Mouse (Mus musculus): ENCODE measurements at regions not wholly inside any gene's neighbourhood (a gene's known extent, or its start where the extent isn't known, plus 50 kb on each side); places are given as distances from the start of the nearest gene placed in this dataset.
"Not testable (repeated sequence)": the region's sequence is repeated elsewhere in the genome, so short reads cannot be mapped to it uniquely, and the experiment has no call there.

- DNase-seq (ENCODE audit: low spot score in 2 of 2) = peak in 1 of 2 experiments; percentile 13
Measured at GRCm38 (mm10) chr4:153616058-153616457, 133.4 kb upstream of the Ajap1 start.

GRCm38 (mm10) chr4:153616938-153617337 is 134.3 kb upstream of the Ajap1 start:
- no peak for DNase-seq (ENCODE audit: low spot score in 2 of 2)

GRCm38 (mm10) chr4:153620871-153621270 is 138.3 kb upstream of the Ajap1 start:
- no peak for DNase-seq (ENCODE audit: low spot score in 2 of 2)

- no peak for DNase-seq (ENCODE audit: low spot score in 2 of 2)
Measured at GRCm38 (mm10) chr4:153631161-153631560, 148.6 kb upstream of the Ajap1 start.

DNA sequence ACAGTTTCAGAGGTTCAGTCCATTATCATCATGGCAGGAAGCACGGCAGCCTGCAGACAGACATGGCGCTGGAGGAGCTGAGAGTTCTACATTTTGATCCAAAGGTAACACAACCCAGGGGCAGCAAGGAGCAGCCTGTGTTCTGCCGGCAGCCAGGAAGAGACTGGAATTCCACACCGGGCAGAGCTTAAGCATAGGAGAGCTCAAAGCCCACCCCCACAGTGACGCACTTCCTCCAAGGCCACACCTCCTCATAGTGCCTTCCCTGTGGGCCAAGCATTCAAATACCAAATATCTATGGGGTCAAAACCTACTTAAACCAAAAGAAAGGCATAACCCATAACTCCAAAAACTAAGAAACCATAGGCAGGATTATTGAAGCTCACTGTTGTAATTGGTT is 149.4 kb upstream of the Ajap1 start:
- no peak for DNase-seq (ENCODE audit: low spot score in 2 of 2)

DNA sequence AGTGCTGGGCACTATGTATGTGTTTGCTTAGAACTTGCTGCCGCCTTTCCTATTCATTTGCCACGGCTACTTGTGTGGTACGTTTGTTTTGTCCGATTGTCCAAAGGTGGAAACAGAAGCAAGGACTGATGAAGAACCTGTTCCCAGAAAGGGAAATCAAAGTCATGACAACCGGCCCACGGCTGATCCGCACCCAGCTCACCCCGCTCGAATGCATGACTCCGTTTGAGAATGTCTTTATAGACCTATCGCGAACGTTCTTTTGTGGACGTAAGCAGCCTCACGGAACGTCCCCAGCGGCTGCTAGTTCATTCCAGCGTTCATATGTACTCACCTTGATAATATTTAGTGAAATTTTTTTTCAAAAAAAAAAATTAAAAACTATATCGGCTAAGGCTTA is 149.9 kb upstream of the Ajap1 start:
- DNase-seq (ENCODE audit: low spot score in 2 of 2) = no peak

DNA sequence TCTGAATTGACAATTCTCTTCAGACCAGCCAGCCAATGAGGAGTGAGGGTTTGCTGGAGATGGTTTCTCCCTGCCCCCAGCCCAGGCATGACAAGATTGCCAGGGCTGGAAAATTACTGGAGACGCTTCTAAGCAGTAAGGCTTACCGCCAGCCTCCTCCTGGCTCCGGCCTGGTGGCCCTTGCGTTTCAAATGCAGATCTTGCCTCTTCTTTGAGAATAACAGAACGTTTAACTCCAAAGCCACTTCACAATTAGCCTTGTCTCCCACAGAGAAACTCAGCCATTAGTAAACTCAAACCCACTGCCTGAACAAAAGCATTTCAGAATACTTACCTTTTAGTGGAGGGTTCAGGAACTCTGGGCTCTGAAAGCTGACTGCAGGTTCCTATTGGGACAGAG is 150.6 kb upstream of the Ajap1 start:
- DNase-seq (ENCODE audit: low spot score in 2 of 2) = peak in 1 of 2 experiments; percentile 18

DNA sequence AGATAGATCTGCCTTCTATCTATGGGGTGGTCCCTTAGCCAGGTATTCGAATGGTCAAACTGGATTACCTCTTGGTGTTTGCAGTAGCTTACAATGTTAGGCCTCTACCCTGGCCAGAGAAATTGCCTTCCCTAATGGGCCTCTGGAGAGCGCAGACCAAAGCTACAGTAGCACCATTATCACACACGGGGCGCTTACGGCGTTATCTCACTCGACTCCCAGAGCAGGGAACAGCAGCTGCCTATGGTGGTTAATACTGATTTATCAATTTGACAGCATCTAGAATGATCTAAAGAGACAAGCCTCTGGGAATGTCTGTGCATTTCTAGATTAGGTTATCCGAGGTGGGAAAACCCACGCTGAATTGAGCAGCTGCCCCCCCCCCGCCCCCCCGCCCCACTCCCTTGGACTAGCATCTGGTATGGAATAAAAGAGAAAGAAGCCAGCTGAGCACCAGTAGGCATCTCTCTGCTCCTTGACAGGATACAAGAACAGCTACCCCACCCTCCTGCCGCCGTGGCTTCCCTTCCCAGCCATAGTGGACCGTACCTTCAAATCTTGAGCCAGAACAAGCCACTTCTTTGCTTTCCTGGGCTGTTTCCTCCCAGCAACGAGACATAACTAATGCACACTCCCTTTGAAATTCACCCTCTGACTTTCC is 151.7 kb upstream of the Ajap1 start:
- no peak for DNase-seq (ENCODE audit: low spot score in 2 of 2)

- DNase-seq (ENCODE audit: low spot score in 2 of 2) = no peak
Measured at GRCm38 (mm10) chr4:153637989-153638388, 155.4 kb upstream of the Ajap1 start.

- DNase-seq (ENCODE audit: low spot score in 2 of 2) = no peak
Measured at GRCm38 (mm10) chr4:153651849-153652248, 169.2 kb upstream of the Ajap1 start.

GRCm38 (mm10) chr4:153652841-153653240 is 170.2 kb upstream of the Ajap1 start:
- peak in 1 of 2 experiments; percentile 72 for DNase-seq (ENCODE audit: low spot score in 2 of 2)

DNA sequence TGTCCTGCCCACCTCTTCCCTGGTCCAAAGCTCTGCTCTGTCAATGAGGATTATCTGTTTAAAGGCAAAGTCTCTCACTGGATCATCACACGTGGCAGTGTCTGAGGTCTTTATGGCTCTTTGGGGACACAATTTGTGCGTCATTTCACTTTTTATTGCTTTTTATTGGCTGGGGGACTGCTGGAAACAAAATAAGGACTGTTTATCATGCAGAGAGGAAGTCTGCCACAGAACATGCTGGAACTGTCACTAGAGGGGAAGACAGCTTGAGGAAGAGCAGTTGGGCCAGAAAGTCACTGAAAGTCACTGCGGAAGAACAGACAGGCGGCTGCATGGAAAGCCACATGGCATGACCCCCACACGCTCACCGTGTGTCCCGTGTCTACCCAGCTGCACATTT is 180.1 kb upstream of the Ajap1 start:
- DNase-seq (ENCODE audit: low spot score in 2 of 2) = no peak

DNA sequence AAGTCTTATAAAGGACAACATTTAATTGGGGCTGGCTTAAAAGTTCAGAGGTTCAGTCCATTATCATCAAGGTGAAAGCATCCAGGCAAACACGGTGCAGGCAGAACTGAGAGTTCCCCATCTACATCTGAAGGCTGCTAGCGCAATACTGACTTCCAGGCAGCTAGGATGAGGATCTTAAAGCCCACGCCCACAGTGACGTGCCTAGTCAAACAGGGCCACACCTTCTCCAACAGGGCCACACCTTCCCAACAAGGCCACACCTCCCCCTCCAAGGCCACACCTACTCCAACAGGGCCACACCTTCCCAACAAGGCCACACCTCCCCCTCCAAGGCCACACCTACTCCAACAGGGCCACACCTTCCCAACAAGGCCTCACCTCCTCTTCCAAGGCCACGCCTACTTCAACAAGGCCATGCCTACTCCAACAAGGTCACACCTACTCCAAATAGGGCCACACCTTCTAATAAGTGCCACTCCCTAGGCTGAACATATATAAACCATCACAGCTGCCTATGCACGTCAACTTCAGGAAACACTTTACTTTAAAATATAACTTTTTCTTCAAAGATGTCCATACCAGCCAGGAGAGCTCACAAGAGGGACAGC is 184.1 kb upstream of the Ajap1 start:
- not testable (repeated sequence) for DNase-seq (ENCODE audit: low spot score in 2 of 2)

GRCm38 (mm10) chr4:153669070-153669469 is 186.5 kb upstream of the Ajap1 start:
- DNase-seq (ENCODE audit: low spot score in 2 of 2) = no peak

GRCm38 (mm10) chr4:153670216-153670615 is 187.6 kb upstream of the Ajap1 start:
- DNase-seq (ENCODE audit: low spot score in 2 of 2) = no peak

DNA sequence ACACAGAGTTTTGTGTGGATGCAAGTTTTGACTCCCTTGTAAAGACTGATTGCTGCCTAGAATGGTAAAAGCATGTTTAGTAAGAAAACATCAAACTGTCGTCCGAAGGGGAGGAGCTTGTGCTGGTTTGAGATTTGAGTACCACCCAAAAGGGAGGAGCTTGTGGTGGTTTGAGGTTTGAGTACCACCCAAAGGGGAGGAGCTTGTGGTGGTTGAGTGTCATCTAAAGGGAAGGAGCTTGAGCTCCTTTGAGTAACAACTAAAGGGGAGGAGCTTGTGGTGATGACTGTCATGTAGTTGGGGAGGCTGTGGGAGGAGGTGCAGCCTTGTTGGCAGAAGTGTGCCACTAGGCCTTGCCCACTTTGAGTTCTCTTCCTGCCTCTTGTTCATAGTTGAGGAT is 192.8 kb upstream of the Ajap1 start:
- no peak for DNase-seq (ENCODE audit: low spot score in 2 of 2)

- no peak for DNase-seq (ENCODE audit: low spot score in 2 of 2)
Measured at GRCm38 (mm10) chr4:153679151-153679550, 196.5 kb upstream of the Ajap1 start.

DNA sequence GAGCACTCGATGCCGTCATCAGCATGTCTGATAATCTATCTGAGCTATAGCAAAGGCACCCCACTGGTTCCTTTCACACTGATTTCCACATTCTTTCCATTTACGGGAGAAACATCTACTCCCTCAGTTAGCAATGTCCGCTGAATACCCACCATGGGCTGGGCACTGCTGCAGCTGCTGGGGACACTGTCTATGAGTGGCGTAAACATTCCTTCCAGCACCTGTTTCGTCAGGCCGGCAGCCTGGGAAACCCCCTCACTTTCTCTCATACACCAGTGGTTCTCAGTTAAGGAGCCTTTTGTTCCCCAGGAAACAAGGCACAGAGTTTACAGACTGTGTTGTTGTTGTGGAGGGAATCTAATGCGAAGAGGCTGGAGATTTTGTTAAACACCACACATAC is 205.8 kb upstream of the Ajap1 start:
- no peak for DNase-seq (ENCODE audit: low spot score in 2 of 2)

- DNase-seq (ENCODE audit: low spot score in 2 of 2) = no peak
Measured at GRCm38 (mm10) chr4:153693881-153694280, 211.3 kb upstream of the Ajap1 start.

DNA sequence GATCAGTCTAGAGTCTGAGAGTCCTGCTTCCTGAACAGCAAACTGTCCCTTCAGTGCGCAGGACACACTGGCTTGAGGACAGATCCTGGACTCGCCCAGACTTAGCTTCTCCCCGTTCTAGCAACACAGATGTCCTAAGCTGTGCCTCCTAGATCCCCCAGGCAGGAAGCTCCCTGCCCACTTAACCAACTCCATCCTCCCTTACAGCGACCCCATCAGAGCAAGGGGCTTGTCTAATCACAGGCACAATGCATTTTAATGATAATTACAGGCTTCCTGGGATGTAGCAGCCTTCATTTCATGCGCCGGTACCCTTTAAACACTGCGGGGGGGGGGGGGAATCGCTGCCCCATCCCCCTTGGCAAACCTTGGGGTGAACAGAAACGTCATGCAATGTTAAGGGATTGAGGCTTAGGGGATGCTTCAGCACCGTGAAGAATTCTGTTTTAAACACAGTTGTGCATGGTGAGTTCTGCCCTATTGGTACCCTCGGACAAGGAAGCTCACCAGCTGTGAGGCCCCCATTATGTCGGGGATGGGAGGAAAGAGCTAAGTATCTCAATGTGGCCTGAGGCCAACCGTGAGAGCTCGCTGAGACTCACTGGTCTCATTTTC is 213.9 kb upstream of the Ajap1 start:
- DNase-seq (ENCODE audit: low spot score in 2 of 2) = no peak

- DNase-seq (ENCODE audit: low spot score in 2 of 2) = no peak
Measured at GRCm38 (mm10) chr4:153707218-153707617, 224.6 kb upstream of the Ajap1 start.

- DNase-seq (ENCODE audit: low spot score in 2 of 2) = no peak
Measured at GRCm38 (mm10) chr4:153714995-153715645, 232.5 kb upstream of the Ajap1 start.

Measured in left cerebral cortex, adult 8-10 months (tissue).